Comparison of ENCODE assay signal across 9 mouse cellular contexts in the genomic region with DNA sequence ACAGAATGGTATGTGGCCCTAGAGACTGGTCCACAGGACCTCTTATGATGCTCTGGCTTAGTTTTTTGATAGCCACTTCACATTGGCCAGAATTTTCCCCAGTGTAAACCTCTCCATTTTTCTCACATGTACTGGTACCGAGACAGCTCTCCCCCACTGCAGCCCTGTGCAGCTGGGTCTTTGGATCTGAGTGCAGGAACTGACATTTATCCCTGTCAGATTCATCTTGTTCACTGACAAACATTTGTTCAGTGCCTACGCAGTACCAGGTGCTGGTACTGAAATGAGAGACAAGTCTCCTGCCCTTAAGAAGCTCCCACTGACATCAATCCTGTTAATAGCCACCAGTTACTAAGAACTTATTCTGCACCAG. TPM values are rescaled to one million over a fixed set of nuclear protein-coding genes. Genes with fewer than 3 reads are reported as not detected.
A peak's percentile ranks its signal among the peaks of the same experiment; 100 is the strongest.
DNase-seq lines count a peak whose midpoint lies in the region; ATAC-seq and TF ChIP-seq lines count a peak whose summit lies in the region.
"Had no signal": no experiment of that assay in that cellular context is flagged by ENCODE, and none has a peak within 500 bp of the region (broad histone marks: within the 10 kb centered on the region; RNA-seq: fewer than 3 reads in every experiment).

No protein-coding gene starts in this region.

- TF ChIP-seq CTCF in layer of hippocampus, adult 2 months (conservative IDR thresholded peaks at IDR 0.05) = no peak

- WGBS in kidney, embryonic 15.5 days = 54% methylated on average over 2 of the region's 2 CpGs
- WGBS in forebrain, embryonic 11.5 days = 76% methylated on average over 2 of the region's 2 CpGs
- 56% methylated on average over 2 of the region's 2 CpGs for WGBS in midbrain, embryonic 15.5 days

- ATAC-seq in kidney, embryonic 15.5 days (replicated peaks; ENCODE audit: low FRiP score) = no peak; the same call in 1 of the 2 replicates
- ATAC-seq in forebrain, embryonic 11.5 days (replicated peaks; ENCODE audit: low FRiP score) = no peak
- ATAC-seq in midbrain, embryonic 15.5 days (replicated peaks) = peak; percentile 41; the same call in 1 of the 2 replicates

- H3K36me3 ChIP-seq in kidney, embryonic 15.5 days = no peaks in the 10 kb centered on the region
- H3K36me3 ChIP-seq in forebrain, embryonic 11.5 days (ENCODE audit: control insufficient read depth, insufficient read depth, low read length) = no peaks in the 10 kb centered on the region
- no peaks in the 10 kb centered on the region for H3K36me3 ChIP-seq in midbrain, embryonic 15.5 days (replicated peaks)

- peak overlapping the region; percentile 40 for H3K4me3 ChIP-seq in kidney, embryonic 15.5 days (replicated peaks)
- H3K4me3 ChIP-seq in forebrain, embryonic 11.5 days (ENCODE audit: low read depth, low read length) = no peak overlapping the region
- peak overlapping the region; percentile 44 for H3K4me3 ChIP-seq in layer of hippocampus, adult 2 months
- H3K4me3 ChIP-seq in midbrain, embryonic 15.5 days = peak overlapping the region; percentile 35

- peak overlapping the region; percentile 73 for H3K4me2 ChIP-seq in kidney, embryonic 15.5 days
- H3K4me2 ChIP-seq in forebrain, embryonic 11.5 days (ENCODE audit: low read depth, low read length, severe bottlenecking) = peak overlapping the region; percentile 57; the same call in 1 of the 2 replicates
- peak overlapping the region; percentile 68 for H3K4me2 ChIP-seq in midbrain, embryonic 15.5 days

- no peaks in the 10 kb centered on the region for H3K27me3 ChIP-seq in kidney, embryonic 15.5 days
- no peaks in the 10 kb centered on the region for H3K27me3 ChIP-seq in forebrain, embryonic 11.5 days (ENCODE audit: control insufficient read depth, insufficient read depth, low read length)
- no peaks in the 10 kb centered on the region for H3K27me3 ChIP-seq in midbrain, embryonic 15.5 days (replicated peaks)

- H3K27ac ChIP-seq in kidney, embryonic 15.5 days = peak overlapping the region; percentile 20; the same call in 1 of the 2 replicates
- H3K27ac ChIP-seq in forebrain, embryonic 11.5 days (ENCODE audit: low read depth, low read length) = no peak overlapping the region
- peak overlapping the region; percentile 98 for H3K27ac ChIP-seq in layer of hippocampus, adult 2 months
- no peak overlapping the region for H3K27ac ChIP-seq in midbrain, embryonic 15.5 days

- 0 out of 2 replicates have a peak overlapping the region, but pooled peaks have one; percentile 12 for H3K9ac ChIP-seq in kidney, embryonic 15.5 days
- H3K9ac ChIP-seq in forebrain, embryonic 11.5 days (ENCODE audit: low read length) = 0 out of 2 replicates have a peak overlapping the region, but pooled peaks have one; percentile 23
- no peak overlapping the region for H3K9ac ChIP-seq in midbrain, embryonic 15.5 days

- H3K4me1 ChIP-seq in kidney, embryonic 15.5 days = peaks cover 10% of the 10 kb centered on the region; the same call in 1 of the 2 replicates
- peaks cover 2% of the 10 kb centered on the region; the same call in 1 of the 2 replicates for H3K4me1 ChIP-seq in forebrain, embryonic 11.5 days (replicated peaks; ENCODE audit: control insufficient read depth, insufficient read depth, low read length)
- peaks cover 4% of the 10 kb centered on the region for H3K4me1 ChIP-seq in midbrain, embryonic 15.5 days

- no peak for DNase-seq in kidney, adult 9 months
- no peak for DNase-seq in forebrain, embryonic 11.5 days (ENCODE audit: low spot score)
- peak; percentile 58 to 83 for DNase-seq in layer of hippocampus, adult 2 months (ENCODE audit: low spot score in 2 of 2)
- DNase-seq in ovary, postnatal 14 days (ENCODE audit: low spot score) = no peak
- no peak for DNase-seq in thymus, postnatal 0 days (ENCODE audit: low spot score)
- no peak for DNase-seq in kidney, adult 18-20 months

- no peaks in the 10 kb centered on the region for H3K9me3 ChIP-seq in kidney, embryonic 15.5 days (replicated peaks)
- no peaks in the 10 kb centered on the region for H3K9me3 ChIP-seq in forebrain, embryonic 11.5 days (ENCODE audit: control insufficient read depth, low read length)
- H3K9me3 ChIP-seq in midbrain, embryonic 15.5 days = no peaks in the 10 kb centered on the region

RNA-seq across cellular contexts. Expression of gene Slc22a8, which starts 12.1 kb away (rescaled TPM):
- polyA plus RNA-seq in kidney, embryonic 15.5 days (2015; fragmentation: Nextera tagmentation; extraction: Ambion mirVana) = 6.8 and 8.3 TPM in 2 replicates
- polyA plus RNA-seq in forebrain, embryonic 11.5 days (2014; fragmentation: Nextera tagmentation; extraction: Ambion mirVana) = 0.16 and 0.41 TPM in 2 replicates
- total RNA-seq in layer of hippocampus, adult 2 months (2021) = 1 to 10 TPM; 6.6 to 9.7 TPM
- 12.1 and 13.5 TPM in 2 replicates for polyA plus RNA-seq in midbrain, embryonic 15.5 days (2015; fragmentation: Nextera tagmentation; extraction: Ambion mirVana)
- 0.04 and 0.22 TPM in 2 replicates for polyA plus RNA-seq in thymus, postnatal 0 days (2015; fragmentation: Nextera tagmentation; extraction: Ambion mirVana)
- total RNA-seq: hematopoietic stem cell, adult 5-6 weeks had no signal

RNA-seq across cellular contexts. Expression of gene Slc22a6, which starts 38.9 kb away (rescaled TPM):
- 21.6 and 26.5 TPM in 2 replicates for polyA plus RNA-seq in kidney, embryonic 15.5 days (2015; fragmentation: Nextera tagmentation; extraction: Ambion mirVana)
- 0.13 and 0.36 TPM in 2 replicates for polyA plus RNA-seq in forebrain, embryonic 11.5 days (2014; fragmentation: Nextera tagmentation; extraction: Ambion mirVana)
- 1 to 10 TPM; 2.2 to 2.8 TPM for total RNA-seq in layer of hippocampus, adult 2 months (2021)
- 15.3 and 19.7 TPM in 2 replicates for polyA plus RNA-seq in midbrain, embryonic 15.5 days (2015; fragmentation: Nextera tagmentation; extraction: Ambion mirVana)
- polyA plus RNA-seq in thymus, postnatal 0 days (2015; fragmentation: Nextera tagmentation; extraction: Ambion mirVana) = not detected in 2 replicates
- total RNA-seq: hematopoietic stem cell, adult 5-6 weeks had no signal

Comparison
In these comparisons a context has a peak if more than half of its experiments do, and no peak if none do; other contexts are left out.
1. H3K27ac ChIP-seq: peak in kidney, embryonic 15.5 days (single experiment) and layer of hippocampus, adult 2 months (single experiment); none in forebrain, embryonic 11.5 days (single experiment) and midbrain, embryonic 15.5 days (single experiment).
2. DNase-seq: peak in layer of hippocampus, adult 2 months (2 of 2); none in kidney, adult 9 months (single experiment), forebrain, embryonic 11.5 days (single experiment), ovary, postnatal 14 days (single experiment), thymus, postnatal 0 days (single experiment) and kidney, adult 18-20 months (single experiment).
3. RNA of gene Slc22a6, which starts 38.9 kb away (polyA plus RNA-seq): 21.6 to 26.5 TPM in kidney, embryonic 15.5 days and 15.3 to 19.7 TPM in midbrain, embryonic 15.5 days; 0.13 to 0.36 TPM in forebrain, embryonic 11.5 days and not detected in thymus, postnatal 0 days; every median in the first group is over 10 times any median in the second.
4. Peak in every context shown above with its lines, with median percentiles within 50 percentile points of each other: H3K4me2 ChIP-seq.